Mouse (Mus musculus): ENCODE results near the gene Gm14326.
"Not testable (repeated sequence)": the region's sequence is repeated elsewhere in the genome, so short reads cannot be mapped to it uniquely, and the experiment has no call there.

Gm14326 gene

DNA sequence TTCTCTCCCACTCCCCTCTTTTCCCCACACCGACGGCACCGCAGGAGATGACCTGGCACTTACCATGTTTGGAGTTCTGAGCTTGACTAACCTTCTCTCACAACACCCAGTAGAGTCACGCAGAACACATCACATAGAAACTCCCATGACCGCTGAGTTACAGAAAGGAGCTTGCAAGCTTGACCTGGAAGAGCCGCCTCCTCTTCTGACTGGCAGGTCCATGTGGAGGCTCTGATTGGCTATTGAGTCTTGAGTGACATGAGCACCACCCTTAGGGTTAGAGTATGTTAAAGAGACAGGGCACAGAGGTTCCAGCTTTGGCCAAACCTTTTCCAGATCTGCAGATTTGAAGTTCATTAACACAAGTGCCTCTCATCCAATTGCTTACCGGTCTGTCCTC lies at the start of gene Gm14326:
Gene Gm14326 (minus strand): TSS at position 153 of the 400 bp plus-strand sequence.
- peak; percentile 25 for DNase-seq (ENCODE audit: inconsistent ontology term)

DNA sequence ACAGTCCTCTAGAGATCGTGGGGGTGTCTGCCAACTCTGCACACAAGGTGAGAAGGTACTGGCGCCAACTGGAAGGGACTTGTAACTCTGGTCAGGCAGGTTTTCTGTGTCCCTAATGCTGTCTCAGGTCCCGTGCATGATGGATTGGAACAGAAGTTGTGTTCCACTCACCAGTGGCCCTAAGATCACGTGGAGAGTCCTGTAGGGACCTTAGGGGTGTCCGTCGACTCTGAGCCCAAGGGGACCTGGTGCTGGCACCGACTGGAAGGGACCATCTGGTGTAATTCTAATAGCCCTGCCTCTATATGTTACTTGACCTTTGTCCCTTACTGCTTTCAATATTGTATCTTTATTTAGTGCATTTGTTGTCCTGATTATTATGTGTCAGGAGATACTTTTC lies 17.7 kb upstream of the Gm14326 start:
- not testable (repeated sequence) for DNase-seq (ENCODE audit: inconsistent ontology term)

DNA sequence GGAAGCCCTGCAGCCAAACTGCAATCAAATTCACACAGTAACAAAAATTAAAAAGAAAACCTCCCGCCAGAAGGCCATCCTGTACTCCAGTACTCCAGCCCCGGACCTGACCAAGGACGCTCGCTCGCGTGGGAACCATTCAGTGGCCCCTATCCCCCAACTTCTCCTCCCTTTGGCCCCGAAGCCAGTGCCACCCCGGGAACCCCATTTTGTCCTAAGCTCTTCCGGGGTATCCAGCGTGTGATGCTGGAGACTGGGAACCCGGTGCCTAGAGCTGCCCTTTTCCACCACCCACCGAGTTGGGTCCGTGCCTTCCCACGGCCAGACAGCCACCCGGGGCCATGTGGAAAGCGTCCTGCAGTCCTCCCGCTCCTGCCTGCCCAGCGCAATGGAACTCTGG lies 363 bp downstream of the Gm14326 start:
- peak; percentile 6 for DNase-seq (ENCODE audit: inconsistent ontology term)

DNA sequence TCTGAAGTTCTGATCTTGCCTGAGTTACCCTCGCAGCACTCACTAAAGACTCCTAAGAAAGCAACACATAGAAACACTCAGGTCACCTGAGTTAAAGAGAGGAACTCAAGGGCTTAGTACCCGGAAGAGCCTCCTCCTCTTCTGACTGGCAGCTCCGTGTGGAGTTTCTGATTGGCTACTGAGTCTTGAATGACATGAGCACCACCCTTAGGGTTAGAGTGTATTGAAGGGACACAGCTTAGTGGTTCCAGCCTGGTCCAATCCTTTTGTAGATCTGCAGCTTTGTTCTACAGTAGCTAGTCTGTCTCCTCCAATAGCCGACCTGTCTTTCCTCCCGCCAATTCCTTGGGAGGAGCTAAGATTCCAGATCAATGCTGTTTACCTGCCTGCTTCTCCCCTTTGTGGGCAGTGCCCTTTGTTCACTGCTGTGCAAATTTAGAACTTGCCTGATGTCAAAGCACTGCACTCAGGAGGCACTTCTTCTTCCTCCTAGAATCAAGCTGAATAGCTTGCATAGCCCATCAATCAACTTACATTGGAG lies 31.5 kb downstream of the Gm14326 start, which contains the start of gene Zfp972:
Gene Zfp972 (minus strand): TSS at position 51 of the 541 bp plus-strand sequence.
- not testable (repeated sequence) for DNase-seq (ENCODE audit: inconsistent ontology term)

DNA sequence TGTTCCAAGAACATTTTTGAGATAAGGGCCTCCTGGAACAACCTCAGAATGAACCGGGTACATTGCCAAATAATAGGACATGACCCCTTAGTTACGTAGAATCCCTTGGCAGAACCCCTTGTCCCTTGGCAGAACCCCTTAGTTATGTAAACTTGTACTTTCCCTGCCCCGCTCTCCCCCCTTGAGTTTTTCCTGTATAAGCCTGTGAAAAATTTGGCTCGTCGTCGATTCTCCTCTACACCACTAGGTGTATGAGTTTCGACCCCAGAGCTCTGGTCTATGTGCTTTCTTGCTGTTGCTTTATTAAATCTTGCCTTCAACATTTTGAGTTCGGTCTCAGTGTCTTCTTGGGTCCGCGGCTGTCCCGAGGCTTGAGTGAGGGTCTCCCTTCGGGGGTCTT lies 53.8 kb downstream of the Gm14326 start:
- not testable (repeated sequence) for DNase-seq (ENCODE audit: inconsistent ontology term)

DNA sequence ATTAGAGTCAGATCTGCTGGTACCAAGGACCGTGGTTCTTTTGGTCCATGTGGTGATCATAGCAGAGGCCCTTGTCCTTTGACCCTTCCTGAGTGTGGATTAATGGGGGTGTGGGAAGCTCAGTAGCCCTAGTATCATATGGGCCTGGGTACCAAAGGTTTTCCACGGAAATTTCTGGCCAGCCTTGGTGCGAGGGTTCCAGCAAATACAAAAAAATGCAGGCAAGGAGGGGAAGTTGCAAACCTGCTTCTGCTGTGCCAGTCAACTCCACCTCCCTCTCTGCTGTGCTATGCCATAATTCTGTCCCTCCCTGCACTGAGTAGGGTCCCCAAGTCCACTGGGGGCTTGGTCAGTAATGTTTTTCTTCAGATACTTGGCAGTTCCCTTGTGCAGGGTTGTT lies 58.9 kb downstream of the Gm14326 start:
- not testable (repeated sequence) for DNase-seq (ENCODE audit: inconsistent ontology term)

DNA sequence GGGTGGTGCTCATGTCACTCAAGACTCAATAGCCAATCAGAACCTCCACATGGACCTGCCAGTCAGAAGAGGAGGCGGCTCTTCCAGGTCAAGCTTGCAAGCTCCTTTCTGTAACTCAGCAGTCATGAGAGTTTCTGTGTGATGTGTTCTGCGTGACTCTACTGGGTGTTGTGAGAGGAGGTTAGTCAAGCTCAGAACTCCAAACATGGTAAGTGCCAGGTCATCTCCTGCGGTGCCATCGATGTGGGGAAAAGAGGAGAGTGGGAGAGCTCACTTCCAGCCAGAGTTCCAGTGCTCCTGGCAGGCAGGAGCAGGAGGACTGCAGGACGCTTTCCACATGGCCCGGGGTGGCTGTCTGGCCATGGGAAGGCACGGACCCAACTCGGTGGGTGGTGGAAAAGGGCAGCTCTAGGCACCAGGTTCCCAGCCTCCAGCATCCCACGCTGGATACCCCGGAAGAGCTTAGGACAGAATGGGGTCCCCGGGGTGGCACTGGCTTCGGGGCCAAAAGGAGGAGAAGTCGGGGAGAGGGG lies 60.0 kb downstream of the Gm14326 start, which contains the start of gene Gm14327:
Gene Gm14327 (plus strand): TSS at position 51 of the 533 bp plus-strand sequence.
- not testable (repeated sequence) for DNase-seq (ENCODE audit: inconsistent ontology term)

DNA sequence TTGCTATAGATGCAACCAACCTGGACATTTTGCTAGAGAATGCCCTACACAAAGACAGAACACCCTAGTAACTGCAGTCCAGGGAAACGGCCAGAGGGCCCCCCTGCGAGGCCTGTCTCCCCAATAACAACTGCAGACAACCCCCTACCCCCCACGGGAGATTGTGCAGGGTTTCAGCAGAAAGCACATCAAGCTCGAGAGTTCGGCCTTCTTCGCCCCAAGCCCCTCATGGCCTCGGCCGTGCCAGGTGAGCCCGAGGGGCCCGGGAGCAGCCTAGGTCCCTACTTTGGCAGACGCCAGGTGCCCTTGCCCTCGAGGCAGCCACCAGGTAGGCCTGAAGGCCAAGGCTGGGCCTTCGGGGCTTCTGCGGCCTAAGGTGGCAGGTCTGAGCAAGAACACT lies 69.4 kb downstream of the Gm14326 start:
- DNase-seq (ENCODE audit: inconsistent ontology term), result not testable (repeated sequence)
